Mouse (Mus musculus) erythroblast, adult 5-6 weeks (primary cell): ENCODE data around the gene Fam135a. TPM values are rescaled to one million over a fixed set of nuclear protein-coding genes. Genes with fewer than 3 reads are reported as not detected.
A peak's percentile ranks its signal among the peaks of the same experiment; 100 is the strongest.
"Not testable (repeated sequence)": the region's sequence is repeated elsewhere in the genome, so short reads cannot be mapped to it uniquely, and the experiment has no call there.

Experiments
- ATAC-seq: replicated peaks from 2 replicates; pipeline ENCODE4 v1.8.0; 2016; ENCODE audit warnings: moderate number of reproducible peaks, mild to moderate bottlenecking, moderate TSS enrichment, inconsistent platforms; ENCODE audit not compliant: poor library complexity, low FRiP score, severe bottlenecking
- total RNA-seq, 2 experiments: library from RNA; stranded (forward) in 1 of 2; stranded (reverse) in 1 of 2; fragments of 150-400 nt in 1 of 2; fragments of 200-764, 138-1000 nt in 1 of 2; gene quantifications; 2 replicates each; pipeline versions ENCODE4 v1.2.3 to v1.2.4; 2015 to 2017; ENCODE audit warnings: low replicate concordance in 2 of 2

Gene Fam135a
- total RNA-seq, 2 experiments from 2014 or later: 0.94 TPM; not detected in 1

- not testable (repeated sequence) for ATAC-seq
Observed at GRCm38 (mm10) chr1:23971159-23971558, 129.0 kb downstream of the Fam135a start.

GRCm38 (mm10) chr1:23968027-23968725 lies 132.0 kb downstream of the Fam135a start:
- peak; percentile 76 for ATAC-seq

- peak; percentile 91 for ATAC-seq
Observed at GRCm38 (mm10) chr1:23966226-23966625, 133.9 kb downstream of the Fam135a start.

Other genes starting within 250 kb of the Fam135a start
- 261 and 395 TPM in 2 replicates for gene Smap1, start 178.0 kb downstream of the Fam135a start, total RNA-seq (2015; ENCODE audit: low replicate concordance)
- gene Smap1, start 178.0 kb downstream of the Fam135a start, total RNA-seq (2017; ENCODE audit: low replicate concordance): 226 and 278 TPM in 2 replicates
- 7.5 and 13.8 TPM in 2 replicates for gene Sdhaf4, start 94.7 kb downstream of the Fam135a start, total RNA-seq (2015; ENCODE audit: low replicate concordance)
- gene Sdhaf4, start 94.7 kb downstream of the Fam135a start, total RNA-seq (2017; ENCODE audit: low replicate concordance): 6.7 and 8.2 TPM in 2 replicates
- gene Col9a1, start 77.3 kb upstream of the Fam135a start, total RNA-seq (2015; ENCODE audit: low replicate concordance): not detected in 2 replicates
- not detected in 2 replicates for gene Col9a1, start 77.3 kb upstream of the Fam135a start, total RNA-seq (2017; ENCODE audit: low replicate concordance)